Mouse (Mus musculus) brown adipose tissue, adult 24 weeks (tissue): ENCODE data around the gene Cep44. TPM values are rescaled to one million over a fixed set of nuclear protein-coding genes. Genes with fewer than 3 reads are reported as not detected.

Source experiments
- H3K27ac ChIP-seq: fragments of 200-500 bp; replicated peaks from 2 replicates; pipeline ENCODE4 v1.5.1; 2012; ENCODE audit warnings: low read depth, mild to moderate bottlenecking, low read length
- H3K4me1 ChIP-seq: fragments of 200-500 bp; 2 replicates; pipeline ENCODE4 v1.6.1; 2012; ENCODE audit warnings: low read length, mixed read lengths; ENCODE audit not compliant: control insufficient read depth, insufficient read depth, insufficient read length
- H3K4me3 ChIP-seq: fragments of 200-500 bp; 2 replicates; pipeline ENCODE4 v1.5.1; 2012; ENCODE audit warnings: low read depth, mild to moderate bottlenecking, low read length, moderate library complexity; ENCODE audit not compliant: insufficient read depth
- polyA plus RNA-seq: library from polyadenylated mRNA; stranded (reverse); fragments of >200 nt; gene quantifications from 2 replicates; pipeline ENCODE4 v1.2.4, GENCODE M21; 2012; ENCODE audit not compliant: missing spikeins, insufficient read depth, insufficient read length

Gene Cep44
- polyA plus RNA-seq, result 6.3 and 6.6 TPM in 2 replicates

- peak within 1 kb of the TSS; percentile 94 for H3K4me3 ChIP-seq
Observed at GRCm38 (mm10) chr8:56550558-56551360, at the start of gene Cep44, which contains the start of gene Fbxo8. Cep44 (minus strand) TSS chr8:56551047. Fbxo8 (plus strand) TSS chr8:56551090.

GRCm38 (mm10) chr8:56591502-56591901, 40.7 kb upstream of the Cep44 start:
- H3K27ac ChIP-seq, result no peak overlapping the region
- no peak overlapping the region for H3K4me3 ChIP-seq
- H3K4me1 ChIP-seq, result no peaks in the 10 kb centered on the region

More at GRCm38 (mm10) chr8:56550558-56551360, at the start of gene Cep44, which contains the start of gene Fbxo8:
- H3K4me1 ChIP-seq, result peaks cover 4% of the 10 kb centered on the region; the same call in 1 of the 2 replicates
- H3K27ac ChIP-seq, result peak within 1 kb of the TSS; percentile 84

GRCm38 (mm10) chr8:56591084-56591483, 40.2 kb upstream of the Cep44 start:
- no peak overlapping the region for H3K4me3 ChIP-seq
- H3K27ac ChIP-seq, result no peak overlapping the region
- H3K4me1 ChIP-seq, result no peaks in the 10 kb centered on the region

GRCm38 (mm10) chr8:56589004-56589403, 38.2 kb upstream of the Cep44 start:
- H3K27ac ChIP-seq, result no peak overlapping the region
- no peak overlapping the region for H3K4me3 ChIP-seq
- no peaks in the 10 kb centered on the region for H3K4me1 ChIP-seq

GRCm38 (mm10) chr8:56582841-56583240, 32.0 kb upstream of the Cep44 start:
- H3K4me1 ChIP-seq, result no peaks in the 10 kb centered on the region
- no peak overlapping the region for H3K4me3 ChIP-seq
- H3K27ac ChIP-seq, result no peak overlapping the region

GRCm38 (mm10) chr8:56580918-56581317, 30.1 kb upstream of the Cep44 start:
- H3K27ac ChIP-seq, result no peak overlapping the region
- no peak overlapping the region for H3K4me3 ChIP-seq
- no peaks in the 10 kb centered on the region for H3K4me1 ChIP-seq

- H3K4me3 ChIP-seq, result no peak overlapping the region
- no peak overlapping the region for H3K27ac ChIP-seq
- H3K4me1 ChIP-seq, result no peaks in the 10 kb centered on the region
Observed at GRCm38 (mm10) chr8:56566856-56567255, 16.0 kb upstream of the Cep44 start.

- Histone ChIP-seq H3K27ac (no peak overlapping the region), H3K4me3 (no peak overlapping the region), H3K4me1 (no peaks in the 10 kb centered on the region)
Observed at GRCm38 (mm10) chr8:56564399-56565047, 13.7 kb upstream of the Cep44 start.

GRCm38 (mm10) chr8:56552551-56553103, 1.8 kb upstream of the Cep44 start:
- Histone ChIP-seq H3K4me3 (peak overlapping the region; percentile 38; the same call in 1 of the 2 replicates), H3K27ac (no peak overlapping the region), H3K4me1 (peaks cover 6% of the 10 kb centered on the region; the same call in 1 of the 2 replicates)

GRCm38 (mm10) chr8:56552045-56552444, 1.2 kb upstream of the Cep44 start:
- peaks cover 4% of the 10 kb centered on the region; the same call in 1 of the 2 replicates for H3K4me1 ChIP-seq
- H3K4me3 ChIP-seq, result peak overlapping the region; percentile 94
- no peak overlapping the region for H3K27ac ChIP-seq

GRCm38 (mm10) chr8:56551361-56551852, 560 bp upstream of the Cep44 start:
- peak overlapping the region; percentile 72 for H3K27ac ChIP-seq
- peak overlapping the region; percentile 94 for H3K4me3 ChIP-seq
- H3K4me1 ChIP-seq, result peaks cover 4% of the 10 kb centered on the region; the same call in 1 of the 2 replicates

GRCm38 (mm10) chr8:56547866-56548265, 3.0 kb downstream of the Cep44 start:
- H3K27ac ChIP-seq, result no peak overlapping the region
- no peak overlapping the region for H3K4me3 ChIP-seq
- peaks cover 4% of the 10 kb centered on the region; the same call in 1 of the 2 replicates for H3K4me1 ChIP-seq

GRCm38 (mm10) chr8:56540706-56541105, 10.1 kb downstream of the Cep44 start:
- Histone ChIP-seq H3K27ac (no peak overlapping the region), H3K4me3 (no peak overlapping the region), H3K4me1 (no peaks in the 10 kb centered on the region)

- Histone ChIP-seq H3K27ac (no peak overlapping the region), H3K4me1 (no peaks in the 10 kb centered on the region), H3K4me3 (no peak overlapping the region)
Observed at GRCm38 (mm10) chr8:56530359-56530758, 20.5 kb downstream of the Cep44 start.

- Histone ChIP-seq H3K4me1 (no peaks in the 10 kb centered on the region), H3K27ac (no peak overlapping the region), H3K4me3 (no peak overlapping the region)
Observed at GRCm38 (mm10) chr8:56528869-56529268, 22.0 kb downstream of the Cep44 start.
